Mouse (Mus musculus): ENCODE results near the gene Defb15. TPM values are rescaled to one million over a fixed set of nuclear protein-coding genes. Genes with fewer than 3 reads are reported as not detected.
"Not testable (repeated sequence)": the region's sequence is repeated elsewhere in the genome, so short reads cannot be mapped to it uniquely, and the experiment has no call there.

Defb15 gene
- total RNA-seq (2021) = not detected

- intact Hi-C loops (cut with DNase I) = no loop called here
- no peak for DNase-seq
Observed at GRCm38 (mm10) chr8:21932610-21933009, at the start of gene Defb15. Gene Defb15 (minus strand): TSS chr8:21932710.

- DNase-seq = no peak
Observed at GRCm38 (mm10) chr8:21981664-21982337, 49.3 kb upstream of the Defb15 start.

GRCm38 (mm10) chr8:21978193-21978592 is 45.7 kb upstream of the Defb15 start:
- intact Hi-C loops (cut with DNase I) = no loop called here
- DNase-seq = no peak

More at GRCm38 (mm10) chr8:21981664-21982337, 49.3 kb upstream of the Defb15 start:
- intact Hi-C loops (cut with DNase I) = no loop called here

GRCm38 (mm10) chr8:21969475-21969874 is 37.0 kb upstream of the Defb15 start, which contains the start of gene Ccdc70:
Gene Ccdc70 (plus strand): TSS chr8:21969775.
- DNase-seq = no peak
- intact Hi-C loops (cut with DNase I) = no loop called here

GRCm38 (mm10) chr8:21966646-21967045 is 34.1 kb upstream of the Defb15 start:
- no peak for DNase-seq
- intact Hi-C loops (cut with DNase I) = no loop called here

GRCm38 (mm10) chr8:21958414-21958813 is 25.9 kb upstream of the Defb15 start, which contains the start of gene Fam90a1a:
Gene Fam90a1a (plus strand): TSS chr8:21958714.
- intact Hi-C loops (cut with DNase I) = no loop called here

GRCm38 (mm10) chr8:21956336-21956735 is 23.8 kb upstream of the Defb15 start:
- intact Hi-C loops (cut with DNase I) = no loop called here
- no peak for DNase-seq

More at GRCm38 (mm10) chr8:21958414-21958813, 25.9 kb upstream of the Defb15 start, which contains the start of gene Fam90a1a:
- no peak for DNase-seq

GRCm38 (mm10) chr8:21955321-21955720 is 22.8 kb upstream of the Defb15 start:
- intact Hi-C loops (cut with DNase I) = no loop called here
- peak in 1 of 2 experiments; percentile 13 for DNase-seq

- intact Hi-C loops (cut with DNase I) = no loop called here
- no peak for DNase-seq
Observed at GRCm38 (mm10) chr8:21947311-21948017, 15.0 kb upstream of the Defb15 start.

GRCm38 (mm10) chr8:21946462-21946861 is 14.0 kb upstream of the Defb15 start, which contains the start of gene Defb13:
Gene Defb13 (plus strand): TSS chr8:21946762.
- DNase-seq = no peak
- intact Hi-C loops (cut with DNase I) = no loop called here

GRCm38 (mm10) chr8:21938052-21938451 is 5.5 kb upstream of the Defb15 start, which contains the start of gene Defb35:
Gene Defb35 (plus strand): TSS chr8:21938352.
- DNase-seq; intact Hi-C loops (cut with DNase I): not testable (repeated sequence)

- intact Hi-C loops (cut with DNase I); DNase-seq: not testable (repeated sequence)
Observed at GRCm38 (mm10) chr8:21930754-21931153, 1.8 kb downstream of the Defb15 start.

GRCm38 (mm10) chr8:21915625-21916024 is 16.9 kb downstream of the Defb15 start:
- intact Hi-C loops (cut with DNase I) = no loop called here
- no peak for DNase-seq

- DNase-seq = no peak
- intact Hi-C loops (cut with DNase I) = no loop called here
Observed at GRCm38 (mm10) chr8:21912554-21912953, 20.0 kb downstream of the Defb15 start.

GRCm38 (mm10) chr8:21911931-21912330 is 20.6 kb downstream of the Defb15 start:
- intact Hi-C loops (cut with DNase I) = no loop called here
- no peak for DNase-seq

GRCm38 (mm10) chr8:21906290-21906689 is 26.2 kb downstream of the Defb15 start, which contains the start of gene Defb11:
Gene Defb11 (minus strand): TSS chr8:21906412.
- DNase-seq; intact Hi-C loops (cut with DNase I): not testable (repeated sequence)

- intact Hi-C loops (cut with DNase I); DNase-seq: not testable (repeated sequence)
Observed at GRCm38 (mm10) chr8:21885321-21885720, 47.2 kb downstream of the Defb15 start, which contains the start of gene Defb9. Gene Defb9 (minus strand): TSS chr8:21885421.

Measured in heart, postnatal 36 days (tissue).